Mouse (Mus musculus): Measurements from ENCODE around the gene Zscan10.

The Zscan10 gene

DNA sequence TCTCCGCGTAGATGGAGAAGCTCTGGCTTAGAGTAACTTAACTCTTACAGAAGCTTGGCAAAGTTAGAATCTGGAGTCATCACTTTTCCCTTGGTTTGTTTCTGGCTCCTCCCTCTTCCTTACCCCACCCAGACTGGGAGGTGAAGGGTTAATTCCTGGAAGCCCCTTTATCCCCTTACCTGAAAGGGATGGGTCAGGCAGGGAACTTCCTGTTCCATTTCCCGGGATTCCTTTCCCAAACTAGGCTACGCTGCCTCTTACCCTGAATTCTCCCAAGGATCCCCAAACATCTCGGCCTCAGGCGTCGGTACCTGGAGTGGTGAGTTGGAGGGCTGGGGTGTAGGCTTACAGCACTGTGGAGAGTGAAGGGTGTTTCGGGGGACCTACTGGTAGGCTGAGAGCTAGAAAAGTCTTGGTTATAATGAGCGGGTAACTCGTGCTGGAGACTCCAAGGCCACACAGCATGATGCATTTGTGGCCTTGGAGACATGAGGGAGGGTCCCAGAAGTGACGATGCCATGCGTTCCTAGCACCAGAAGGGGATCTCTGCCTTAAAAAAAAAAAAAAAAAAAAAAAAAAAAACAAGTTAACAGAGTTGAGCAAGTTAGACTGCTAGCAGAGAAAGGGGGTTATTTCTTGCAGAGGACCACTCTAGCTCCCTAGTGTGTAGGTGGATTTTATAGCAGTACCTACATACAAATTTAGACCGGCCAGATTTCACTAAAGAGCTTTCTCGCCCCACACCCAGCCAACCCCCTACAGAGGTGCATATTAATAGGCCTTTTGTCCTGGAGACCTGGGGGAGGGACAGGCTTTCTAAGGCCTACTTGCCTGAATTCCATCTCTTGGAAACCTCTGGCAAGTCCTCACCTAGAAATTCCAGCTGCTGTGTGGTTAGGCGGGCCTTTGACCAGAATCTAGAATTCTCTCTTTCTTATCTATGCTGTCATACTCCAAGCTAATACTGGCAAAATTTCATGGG, at the start of gene Zscan10:
TSS of gene Zscan10 (plus strand) at position 216 of the 982 bp plus-strand sequence.
- in situ Hi-C loops (cut with MboI, MseI), result no loop called here

DNA sequence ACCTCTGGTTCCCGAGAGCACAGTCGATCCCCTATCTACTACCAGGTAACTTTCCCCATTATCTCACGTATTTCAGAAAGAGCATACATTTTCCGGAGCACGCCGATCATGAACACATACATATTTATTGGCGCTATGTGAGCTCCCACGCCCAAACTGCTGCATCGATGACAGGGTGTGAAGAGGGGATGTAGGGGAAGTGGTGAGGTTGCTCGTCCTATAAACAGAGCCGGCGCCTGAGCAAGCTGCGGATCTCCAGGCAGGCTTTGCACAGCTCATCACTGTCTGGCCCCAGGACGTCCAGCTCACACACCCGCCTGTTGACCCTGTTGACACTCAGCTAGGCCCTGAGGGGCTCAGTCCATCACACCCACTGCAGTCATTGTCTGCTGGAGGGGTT, 49.8 kb upstream of the Zscan10 start:
- in situ Hi-C loops (cut with MboI, MseI), result loop anchor here (25.0 kb wide), 2 partner anchors 364 to 1339 kb away; partner anchors contain the start of gene Zfp40

DNA sequence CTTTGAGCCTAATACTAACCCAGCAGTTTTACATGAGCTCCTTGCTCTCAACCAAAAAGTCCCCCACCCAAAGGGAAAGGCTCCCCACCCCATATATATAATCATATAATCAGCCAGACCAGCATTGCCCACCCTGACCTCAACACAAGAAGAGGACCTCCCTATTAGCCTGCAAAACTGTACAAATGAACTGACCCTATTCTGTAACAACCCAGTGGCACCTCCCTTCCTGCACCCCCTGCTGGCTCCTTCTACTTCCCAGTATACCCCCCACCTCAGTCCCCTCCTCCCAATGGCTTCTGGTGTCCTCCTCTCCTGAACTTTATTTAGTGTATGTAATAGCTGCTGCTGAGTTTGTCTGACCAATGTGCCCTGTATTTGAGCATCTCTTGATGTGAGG, 49.2 kb upstream of the Zscan10 start:
- in situ Hi-C loops (cut with MboI, MseI), result loop anchor here (25.0 kb wide), 2 partner anchors 364 to 1339 kb away; partner anchors contain the start of gene Zfp40

DNA sequence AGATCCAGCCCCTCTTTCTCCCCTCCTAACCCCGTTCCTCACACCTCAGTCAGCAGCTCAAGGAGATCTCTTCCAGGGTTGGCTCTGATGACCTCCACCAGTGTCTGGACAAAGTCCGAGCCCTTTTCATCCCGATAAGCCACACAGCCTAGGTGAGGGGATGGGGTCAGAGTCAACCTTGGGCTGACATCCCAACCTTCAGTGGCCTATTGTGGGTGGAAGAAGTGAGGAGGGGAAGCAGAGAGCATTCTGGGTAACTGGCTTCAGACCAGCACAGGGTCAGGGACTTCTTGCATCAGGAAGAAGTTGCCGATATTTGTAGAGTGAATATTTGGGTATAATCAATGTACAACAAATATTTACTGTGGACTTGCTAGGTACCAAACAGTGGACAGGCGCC, 48.7 kb upstream of the Zscan10 start:
- in situ Hi-C loops (cut with MboI, MseI), result loop anchor here (25.0 kb wide), 2 partner anchors 365 to 1340 kb away; partner anchors contain the start of gene Zfp40

- in situ Hi-C loops (cut with MboI, MseI), result loop anchor here (25.0 kb wide), 2 partner anchors 366 to 1341 kb away; partner anchors contain the start of gene Zfp40
Measured at GRCm38 (mm10) chr17:23552896-23553633, 47.6 kb upstream of the Zscan10 start.

GRCm38 (mm10) chr17:23553634-23554120, 47.0 kb upstream of the Zscan10 start:
- in situ Hi-C loops (cut with MboI, MseI), result loop anchor here (25.0 kb wide), 2 partner anchors 366 to 1341 kb away; partner anchors contain the start of gene Zfp40

DNA sequence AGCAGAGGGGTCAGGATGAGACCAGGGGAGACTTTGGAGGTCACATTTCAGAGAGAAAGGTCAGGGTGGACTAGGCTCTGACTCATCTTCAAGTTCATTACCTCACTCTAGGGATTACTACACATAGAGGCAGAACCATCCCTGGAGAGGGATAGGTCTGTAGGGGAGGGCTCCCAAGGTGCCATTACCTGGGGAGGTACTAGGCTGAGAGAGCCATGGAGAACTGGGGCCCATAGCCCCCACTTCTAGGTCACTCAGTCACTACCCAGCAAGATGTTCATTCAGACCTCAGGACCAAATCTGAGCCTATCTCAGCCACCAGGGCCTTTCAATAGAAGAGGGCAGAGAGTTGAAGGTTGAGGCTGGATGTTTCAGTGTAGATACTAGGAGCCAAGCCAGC, 46.3 kb upstream of the Zscan10 start:
- in situ Hi-C loops (cut with MboI, MseI), result loop anchor here (25.0 kb wide), 2 partner anchors 367 to 1342 kb away; partner anchors contain the start of gene Zfp40

- in situ Hi-C loops (cut with MboI, MseI), result loop anchor here (25.0 kb wide), 2 partner anchors 368 to 1343 kb away; partner anchors contain the start of gene Zfp40
Measured at GRCm38 (mm10) chr17:23555243-23555916, 45.3 kb upstream of the Zscan10 start.

DNA sequence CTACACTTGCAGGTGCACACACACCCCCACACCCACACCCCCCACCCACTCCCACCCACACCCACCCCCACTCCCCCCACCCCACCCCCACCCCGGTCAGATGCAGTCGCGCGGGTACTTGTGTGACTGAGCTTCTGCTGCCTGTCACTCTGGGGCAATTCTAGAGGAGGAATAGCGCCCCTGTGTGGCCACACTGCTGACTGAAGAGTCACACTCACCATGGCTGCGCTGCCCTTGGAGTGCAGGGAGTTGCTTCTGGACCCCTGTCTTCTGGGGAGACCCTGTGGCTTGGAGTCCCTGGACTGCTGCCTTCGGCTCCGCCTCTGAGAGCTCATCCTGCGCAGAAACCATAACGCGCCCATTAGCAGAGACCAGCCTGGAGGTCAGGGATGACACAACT, 40.9 kb upstream of the Zscan10 start:
- in situ Hi-C loops (cut with MboI, MseI), result loop anchor here (10.0 to 25.0 kb wide), 3 partner anchors 372 to 1585 kb away; partner anchors contain the start of gene Zfp40

- in situ Hi-C loops (cut with MboI, MseI), result loop anchor here (10.0 to 25.0 kb wide), 3 partner anchors 376 to 1589 kb away; partner anchors contain the start of gene Zfp40
Measured at GRCm38 (mm10) chr17:23563595-23564367, 36.9 kb upstream of the Zscan10 start, which contains the start of gene Zfp213. Zfp213 (minus strand) TSS chr17:23564238.

DNA sequence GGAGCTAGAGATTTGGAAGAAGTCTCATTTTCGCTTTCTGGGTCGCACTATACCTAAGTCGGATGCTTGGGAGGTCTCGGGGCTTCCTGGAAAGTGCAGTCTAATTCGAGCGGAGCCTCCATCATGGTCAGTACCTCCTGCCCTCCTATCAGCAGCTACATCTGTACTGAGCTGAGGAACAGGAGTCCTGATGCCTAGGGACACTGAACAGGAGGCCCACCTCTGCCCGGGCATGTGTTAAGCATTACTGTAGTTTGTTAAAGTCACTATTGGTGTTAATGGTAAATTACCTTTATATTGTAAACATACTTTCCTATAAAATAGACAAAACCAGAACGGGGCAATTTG, 36.3 kb upstream of the Zscan10 start:
- in situ Hi-C loops (cut with MboI, MseI), result loop anchor here (10.0 to 25.0 kb wide), 3 partner anchors 377 to 1590 kb away; partner anchors contain the start of gene Zfp40

GRCm38 (mm10) chr17:23566787-23567186, 33.9 kb upstream of the Zscan10 start:
- in situ Hi-C loops (cut with MboI, MseI), result loop anchor here (10.0 to 25.0 kb wide), 3 partner anchors 379 to 1592 kb away; partner anchors contain the start of gene Zfp40

DNA sequence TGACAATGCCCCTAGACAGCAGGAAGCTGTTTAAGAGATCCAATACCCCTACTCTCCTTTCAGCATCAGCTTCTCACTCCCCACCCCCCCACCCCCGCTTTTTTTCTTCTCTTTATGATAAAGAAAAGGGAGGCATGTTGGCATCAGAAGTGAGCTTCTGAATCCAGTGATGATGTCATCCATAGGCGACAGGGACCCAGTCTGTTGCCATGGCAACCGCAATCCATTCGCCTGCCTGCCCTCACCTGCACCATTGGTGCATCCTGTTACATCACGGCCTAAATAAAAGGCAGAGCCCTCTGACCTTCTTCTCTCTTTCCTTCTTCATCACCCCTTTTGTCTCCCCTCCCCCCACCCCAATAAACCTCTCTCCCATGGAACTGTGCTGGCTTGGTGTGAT, 32.3 kb upstream of the Zscan10 start:
- in situ Hi-C loops (cut with MboI, MseI), result loop anchor here (10.0 to 25.0 kb wide), 3 partner anchors 381 to 1594 kb away; partner anchors contain the start of gene Zfp40

DNA sequence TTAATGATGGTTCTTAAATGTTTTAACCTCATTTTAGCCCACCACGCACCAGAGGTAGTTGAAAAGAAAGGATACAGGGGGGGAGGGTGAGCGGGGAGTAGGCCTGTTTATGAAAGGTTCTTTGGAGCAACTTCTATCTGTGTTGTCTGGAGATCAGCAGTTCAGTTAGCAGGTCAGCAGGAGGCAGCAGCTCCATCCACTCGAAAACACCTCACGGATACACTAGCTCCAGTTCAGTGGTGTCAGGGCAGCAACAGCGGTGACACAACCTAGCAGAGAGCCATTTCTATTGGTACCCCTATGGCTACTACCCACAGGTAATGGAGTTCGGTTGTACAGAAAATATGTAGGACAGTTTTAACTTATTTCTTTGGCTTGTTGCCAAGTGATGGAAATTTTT, 30.6 kb upstream of the Zscan10 start:
- in situ Hi-C loops (cut with MboI, MseI), result loop anchor here (25.0 kb wide), 2 partner anchors 383 to 1358 kb away; partner anchors contain the start of gene Zfp40

DNA sequence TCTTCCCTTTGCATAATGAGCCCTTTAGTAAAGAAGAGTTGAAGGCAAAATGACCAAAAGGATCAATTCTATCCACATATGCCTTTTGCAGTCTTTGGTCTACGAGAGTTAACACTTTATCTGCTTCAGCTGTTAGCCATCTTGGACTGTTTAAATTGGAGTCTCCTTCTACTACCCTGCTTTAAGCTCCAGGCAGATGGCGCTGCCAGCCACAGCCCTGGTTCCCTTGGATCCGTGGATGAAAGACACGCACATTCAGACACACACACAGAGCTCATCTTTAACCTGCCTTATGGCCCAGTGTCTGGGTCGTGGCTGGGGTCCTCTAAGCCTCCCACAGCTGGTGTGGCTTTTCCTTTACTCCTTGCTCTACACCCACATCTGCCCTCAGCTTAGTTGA, 29.6 kb upstream of the Zscan10 start:
- in situ Hi-C loops (cut with MboI, MseI), result loop anchor here (25.0 kb wide), 2 partner anchors 384 to 1359 kb away; partner anchors contain the start of gene Zfp40

DNA sequence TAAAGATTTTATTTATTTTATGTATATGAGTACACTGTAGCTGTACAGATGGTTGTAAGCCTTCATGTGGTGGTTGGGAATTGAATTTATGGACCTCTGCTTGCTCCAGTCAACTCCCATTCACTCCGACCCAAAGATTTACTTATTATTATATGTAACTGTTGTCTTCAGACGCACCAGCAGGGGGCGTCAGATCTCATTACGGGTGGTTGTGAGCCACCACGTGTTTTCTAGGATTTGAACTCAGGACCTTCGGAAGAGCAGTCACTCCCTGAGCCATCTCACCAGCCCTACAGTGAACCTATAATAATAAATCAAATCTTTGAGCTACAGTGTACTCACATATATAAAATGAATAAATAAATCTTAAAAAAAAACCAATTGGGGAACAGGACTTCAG, 28.6 kb upstream of the Zscan10 start:
- in situ Hi-C loops (cut with MboI, MseI), result loop anchor here (25.0 kb wide), 2 partner anchors 385 to 1360 kb away; partner anchors contain the start of gene Zfp40

DNA sequence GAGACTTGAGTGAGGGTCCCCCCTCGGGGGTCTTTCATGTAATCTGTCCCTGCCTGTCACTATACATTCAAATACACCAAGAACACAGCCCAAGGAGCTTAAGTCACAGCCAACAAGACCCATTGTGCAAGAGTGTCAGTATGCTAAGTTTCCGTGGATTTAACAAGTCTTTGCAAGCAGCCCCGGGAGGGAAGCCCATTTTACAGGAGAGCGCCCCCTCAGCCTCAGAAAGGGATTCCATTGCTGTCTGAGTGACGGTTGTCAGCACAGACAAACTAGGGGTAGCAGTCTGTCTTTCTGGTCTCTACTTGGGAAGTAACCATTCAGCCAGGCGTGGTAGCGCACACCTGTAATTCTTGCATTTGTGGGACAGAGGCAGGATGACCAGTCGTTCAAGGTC, 26.5 kb upstream of the Zscan10 start:
- in situ Hi-C loops (cut with MboI, MseI), result loop anchor here (25.0 kb wide), 2 partner anchors 387 to 1362 kb away; partner anchors contain the start of gene Zfp40

GRCm38 (mm10) chr17:23575951-23576552, 24.6 kb upstream of the Zscan10 start:
- in situ Hi-C loops (cut with MboI, MseI), result loop anchor here (25.0 kb wide), 2 partner anchors 714 to 1139 kb away; partner anchors contain the start of gene Zfp945

DNA sequence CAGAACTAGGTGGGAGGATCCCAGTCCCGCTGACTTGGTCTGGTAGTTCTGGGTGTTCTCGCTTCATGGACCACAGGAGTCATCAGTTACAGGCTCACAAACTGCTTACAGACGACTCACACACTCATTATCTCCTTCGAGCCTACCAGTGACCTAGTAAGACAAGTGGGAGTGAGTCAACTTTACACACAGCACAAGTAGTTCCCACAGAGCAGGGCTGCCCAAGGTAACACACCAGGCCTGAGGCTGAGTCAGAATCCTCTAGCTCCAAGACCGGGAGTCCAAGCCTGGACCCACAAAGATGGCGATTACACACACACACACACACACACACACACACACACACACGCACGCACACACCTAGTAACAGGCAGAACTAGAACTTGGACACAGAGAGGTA, 15.9 kb upstream of the Zscan10 start:
- in situ Hi-C loops (cut with MboI, MseI), result loop anchor here (10.0 to 25.0 kb wide), 3 partner anchors 722 to 1147 kb away; partner anchors contain the start of gene Zfp945

All from regulatory T cell (primary cell).